Mouse (Mus musculus) midbrain, embryonic 15.5 days (tissue): ENCODE results near the gene Afdn. TPM values are rescaled to one million over a fixed set of nuclear protein-coding genes. Genes with fewer than 3 reads are reported as not detected.
A peak's percentile ranks its signal among the peaks of the same experiment; 100 is the strongest.
"Not testable (repeated sequence)": the region's sequence is repeated elsewhere in the genome, so short reads cannot be mapped to it uniquely, and the experiment has no call there.

Source experiments
- ATAC-seq: fragments of 200-750 bp; cut with Nextera tagmentation; replicated peaks from 2 replicates; pipeline ENCODE4 v1.8.0; 2017; ENCODE audit warnings: moderate TSS enrichment
- H3K27ac ChIP-seq: fragments of 300-500 bp; sonication (generic); 2 replicates; pipeline ENCODE4 v1.5.1; 2015; ENCODE audit warnings: mild to moderate bottlenecking, inconsistent platforms
- H3K27me3 ChIP-seq: fragments of 300-500 bp; sonication (generic); replicated peaks from 2 replicates; pipeline ENCODE4 v1.6.1; 2015; ENCODE audit warnings: inconsistent platforms
- H3K36me3 ChIP-seq: fragments of 300-500 bp; sonication (generic); replicated peaks from 2 replicates; pipeline ENCODE4 v1.6.1; 2015; ENCODE audit warnings: inconsistent platforms
- H3K4me1 ChIP-seq: fragments of 300-500 bp; sonication (generic); 2 replicates; pipeline ENCODE4 v1.6.1; 2015; ENCODE audit warnings: inconsistent platforms
- H3K4me2 ChIP-seq: fragments of 300-500 bp; sonication (generic); 2 replicates; pipeline ENCODE4 v1.6.1; 2015; ENCODE audit warnings: inconsistent platforms, mild to moderate bottlenecking, moderate library complexity
- H3K4me3 ChIP-seq: fragments of 300-500 bp; sonication (generic); 2 replicates; pipeline ENCODE4 v1.5.1; 2015; ENCODE audit warnings: mild to moderate bottlenecking, inconsistent platforms
- H3K9ac ChIP-seq: fragments of 300-500 bp; sonication (generic); 2 replicates; pipeline ENCODE4 v1.6.1; 2015; ENCODE audit warnings: mild to moderate bottlenecking, inconsistent platforms
- H3K9me3 ChIP-seq: fragments of 300-500 bp; sonication (generic); 2 replicates; pipeline ENCODE4 v1.6.1; 2016; ENCODE audit warnings: inconsistent platforms
- WGBS: fragments of 180-500 bp; shearing (Covaris S2); methylation state at CpG from one replicate; pipeline ENCODE4 v1.1.7; 2015; ENCODE audit warnings: mixed read lengths; 5-methylcytosine and 5-hydroxymethylcytosine counted together
- polyA plus RNA-seq: library from polyadenylated mRNA; unstranded; fragments of >200 nt; fragmentation: Nextera tagmentation; extraction: Ambion mirVana; gene quantifications from 2 replicates; pipeline ENCODE4 v1.2.1, GENCODE M21; 2015

Afdn gene
- polyA plus RNA-seq, 1 experiment from 2014 or later: 164 TPM

DNA sequence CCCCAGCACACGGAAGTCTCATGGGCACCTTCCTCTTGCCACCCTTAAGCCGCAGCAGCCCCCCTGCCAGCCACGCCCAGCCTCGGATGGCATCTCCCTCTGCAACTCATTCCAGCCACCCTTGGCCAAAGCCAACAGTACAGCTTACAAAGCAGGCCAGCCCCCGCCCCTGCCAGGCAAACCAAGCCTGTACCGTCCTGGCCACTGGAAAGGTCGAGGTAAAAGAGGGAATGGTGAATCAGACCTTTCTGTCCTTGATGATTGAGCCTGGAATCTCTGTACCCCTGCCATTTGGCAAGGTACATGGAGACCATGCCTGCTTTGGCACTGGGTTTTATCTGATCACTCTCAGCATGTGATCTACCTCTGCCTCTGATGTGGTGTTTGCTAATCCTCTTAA is 138.9 kb downstream of the Afdn start:
- H3K27ac ChIP-seq: no peak overlapping the region
- peak; percentile 14; the same call in 1 of the 2 replicates for ATAC-seq
- WGBS: 96% methylated on average over 7 of the region's 7 CpGs
- peaks cover 30% of the 10 kb centered on the region for H3K36me3 ChIP-seq
- H3K9ac ChIP-seq: no peak overlapping the region
- H3K9me3 ChIP-seq: no peaks in the 10 kb centered on the region
- no peaks in the 10 kb centered on the region for H3K27me3 ChIP-seq
- no peak overlapping the region for H3K4me2 ChIP-seq
- H3K4me1 ChIP-seq: no peaks in the 10 kb centered on the region
- no peak overlapping the region for H3K4me3 ChIP-seq

DNA sequence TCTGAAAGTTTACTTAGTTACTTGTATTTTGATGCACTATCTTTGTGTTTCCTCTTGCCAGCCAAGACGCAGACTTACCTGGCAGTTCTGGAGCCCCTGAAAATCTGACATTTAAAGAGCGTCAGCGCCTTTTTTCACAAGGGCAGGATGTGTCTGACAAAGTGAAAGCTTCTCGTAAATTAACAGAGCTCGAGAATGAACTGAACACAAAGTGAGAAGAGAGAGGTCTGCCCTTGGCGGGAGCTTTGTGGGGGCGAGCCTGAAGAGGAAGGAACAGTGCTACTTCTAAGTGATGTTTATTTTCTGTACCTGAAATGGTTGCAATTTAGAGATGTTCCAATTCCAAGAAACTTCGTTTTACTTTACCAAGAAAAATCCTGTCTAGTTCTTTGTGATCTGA is 143.5 kb downstream of the Afdn start:
- no peak for ATAC-seq
- Histone ChIP-seq H3K27me3 (no peaks in the 10 kb centered on the region), H3K4me1 (no peaks in the 10 kb centered on the region), H3K4me2 (no peak overlapping the region), H3K36me3 (peaks cover 38% of the 10 kb centered on the region), H3K4me3 (no peak overlapping the region), H3K9ac (no peak overlapping the region), H3K9me3 (no peaks in the 10 kb centered on the region), H3K27ac (no peak overlapping the region)
- 91% methylated on average over 8 of the region's 8 CpGs for WGBS

GRCm38 (mm10) chr17:13907082-13907481 is 146.7 kb downstream of the Afdn start:
- Histone ChIP-seq H3K27me3 (no peaks in the 10 kb centered on the region), H3K4me2 (no peak overlapping the region), H3K4me1 (no peaks in the 10 kb centered on the region), H3K9me3 (no peaks in the 10 kb centered on the region), H3K9ac (no peak overlapping the region), H3K27ac (no peak overlapping the region), H3K4me3 (no peak overlapping the region), H3K36me3 (peaks cover 29% of the 10 kb centered on the region; the same call in 1 of the 2 replicates)
- 95% methylated on average over 5 of the region's 5 CpGs for WGBS
- no peak for ATAC-seq

DNA sequence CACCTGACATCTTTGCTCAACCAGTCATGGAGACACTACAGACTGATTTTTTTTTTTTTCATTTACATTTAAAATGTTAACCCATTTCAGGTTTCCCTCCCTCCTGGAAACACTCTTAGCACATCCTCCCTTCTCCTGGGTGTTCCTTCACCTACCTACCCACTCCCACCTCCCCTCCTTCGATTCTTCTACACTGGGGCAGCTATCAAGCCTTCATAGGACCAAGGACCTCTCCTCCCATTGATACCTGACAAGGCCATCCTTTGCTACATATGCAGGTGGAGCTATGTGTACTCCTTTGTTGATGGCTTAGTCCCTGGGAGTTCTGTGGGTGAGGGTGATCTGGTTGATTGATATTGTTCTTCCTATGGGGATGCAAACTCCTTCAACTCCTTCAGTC is 147.3 kb downstream of the Afdn start:
- no peak overlapping the region for H3K27ac ChIP-seq
- H3K9ac ChIP-seq: no peak overlapping the region
- WGBS: 98% methylated on average over 1 of the region's 1 CpGs
- no peak overlapping the region for H3K4me2 ChIP-seq
- no peaks in the 10 kb centered on the region for H3K27me3 ChIP-seq
- ATAC-seq: no peak
- H3K9me3 ChIP-seq: no peaks in the 10 kb centered on the region
- peaks cover 29% of the 10 kb centered on the region; the same call in 1 of the 2 replicates for H3K36me3 ChIP-seq
- H3K4me3 ChIP-seq: no peak overlapping the region
- no peaks in the 10 kb centered on the region for H3K4me1 ChIP-seq

DNA sequence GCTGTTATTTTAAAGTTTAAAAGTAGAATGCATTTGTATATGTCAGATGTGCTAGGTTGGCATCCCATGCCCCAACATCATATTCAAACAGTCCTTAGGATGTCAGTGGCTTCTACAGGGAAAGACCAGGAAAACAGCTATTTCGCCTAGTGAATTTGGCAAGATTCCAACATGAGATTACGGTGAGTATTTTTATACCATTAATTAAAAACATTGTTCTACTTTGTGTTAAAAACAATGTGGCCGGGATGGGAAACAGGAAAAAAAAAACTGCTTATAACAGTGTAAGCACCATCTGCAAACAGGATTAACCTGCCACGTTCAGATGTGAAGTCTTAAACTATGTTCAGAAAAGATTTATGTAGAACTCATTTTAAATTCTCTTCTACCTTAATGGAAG is 153.6 kb downstream of the Afdn start:
- no peak overlapping the region for H3K9ac ChIP-seq

GRCm38 (mm10) chr17:13914531-13914930 is 154.2 kb downstream of the Afdn start:
- H3K27ac ChIP-seq: no peak overlapping the region
- H3K4me2 ChIP-seq: no peak overlapping the region
- WGBS: 88% methylated on average over 4 of the region's 4 CpGs
- no peak overlapping the region for H3K4me3 ChIP-seq
- no peaks in the 10 kb centered on the region for H3K9me3 ChIP-seq
- H3K27me3 ChIP-seq: no peaks in the 10 kb centered on the region
- no peaks in the 10 kb centered on the region for H3K36me3 ChIP-seq
- H3K4me1 ChIP-seq: no peaks in the 10 kb centered on the region
- no peak overlapping the region for H3K9ac ChIP-seq
- ATAC-seq: no peak

More for the DNA sequence above, 153.6 kb downstream of the Afdn start:
- WGBS: 60% methylated on average over 4 of the region's 4 CpGs
- Histone ChIP-seq H3K27ac (no peak overlapping the region), H3K4me3 (no peak overlapping the region), H3K4me2 (no peak overlapping the region), H3K27me3 (no peaks in the 10 kb centered on the region), H3K4me1 (no peaks in the 10 kb centered on the region), H3K36me3 (no peaks in the 10 kb centered on the region), H3K9me3 (no peaks in the 10 kb centered on the region)
- ATAC-seq: no peak

GRCm38 (mm10) chr17:13920771-13921170 is 160.4 kb downstream of the Afdn start:
- Histone ChIP-seq H3K27ac (no peak overlapping the region), H3K4me3 (no peak overlapping the region), H3K4me2 (no peak overlapping the region), H3K36me3 (no peaks in the 10 kb centered on the region), H3K9ac (no peak overlapping the region), H3K27me3 (no peaks in the 10 kb centered on the region), H3K9me3 (no peaks in the 10 kb centered on the region), H3K4me1 (no peaks in the 10 kb centered on the region)
- WGBS: 78% methylated on average over 2 of the region's 2 CpGs
- no peak for ATAC-seq

DNA sequence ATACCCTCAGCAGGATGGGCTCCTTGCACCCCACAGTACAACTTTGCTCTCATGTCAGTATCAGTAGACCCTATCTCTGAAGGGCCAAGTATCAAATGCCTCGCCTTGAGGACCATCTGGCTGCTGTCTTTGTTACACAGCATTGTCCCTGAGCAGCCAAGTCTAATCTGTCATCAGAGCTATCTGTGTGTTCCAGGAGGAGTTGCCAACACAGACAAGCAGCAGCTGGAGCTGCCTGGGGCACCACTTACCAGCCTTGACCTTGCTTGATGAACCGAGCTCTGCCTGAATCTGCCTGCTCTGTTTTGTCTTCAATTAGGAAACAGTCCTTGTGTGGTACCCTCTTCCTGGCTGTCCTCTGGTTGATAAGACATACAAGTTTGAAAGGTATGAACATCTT is 163.1 kb downstream of the Afdn start:
- no peak for ATAC-seq
- WGBS: 73% methylated on average over 2 of the region's 2 CpGs

GRCm38 (mm10) chr17:13924588-13924987 is 164.2 kb downstream of the Afdn start:
- no peak for ATAC-seq
- Histone ChIP-seq H3K4me1 (no peaks in the 10 kb centered on the region), H3K27ac (no peak overlapping the region), H3K4me2 (no peak overlapping the region), H3K36me3 (no peaks in the 10 kb centered on the region), H3K9me3 (no peaks in the 10 kb centered on the region), H3K4me3 (no peak overlapping the region), H3K9ac (no peak overlapping the region), H3K27me3 (no peaks in the 10 kb centered on the region)
- 98% methylated on average over 2 of the region's 2 CpGs for WGBS

More for the DNA sequence above, 163.1 kb downstream of the Afdn start:
- Histone ChIP-seq H3K27me3 (no peaks in the 10 kb centered on the region), H3K4me2 (no peak overlapping the region), H3K9ac (no peak overlapping the region), H3K4me3 (no peak overlapping the region), H3K36me3 (no peaks in the 10 kb centered on the region), H3K4me1 (no peaks in the 10 kb centered on the region), H3K9me3 (no peaks in the 10 kb centered on the region), H3K27ac (no peak overlapping the region)

DNA sequence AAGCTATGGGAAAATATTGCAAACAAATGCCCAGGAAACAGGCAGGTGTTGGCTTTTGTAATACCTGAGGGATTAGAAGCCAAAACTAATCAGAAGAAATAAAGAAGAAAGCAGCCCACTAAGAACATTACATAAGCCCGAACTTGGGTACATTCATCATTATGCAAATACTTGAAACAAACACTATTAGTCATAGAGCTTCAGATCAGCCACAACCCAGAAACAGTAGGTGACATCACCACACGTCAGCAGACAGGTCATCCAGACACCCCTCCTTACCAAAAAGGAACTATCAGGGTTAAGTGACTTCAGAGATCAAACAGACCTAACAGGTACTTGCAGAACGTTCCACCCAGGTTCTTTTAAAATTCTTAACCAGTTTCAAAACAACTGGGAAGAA is 165.6 kb downstream of the Afdn start:
- Histone ChIP-seq H3K36me3 (no peaks in the 10 kb centered on the region), H3K4me2 (no peak overlapping the region), H3K4me3 (no peak overlapping the region), H3K9me3 (no peaks in the 10 kb centered on the region), H3K4me1 (no peaks in the 10 kb centered on the region), H3K27ac (no peak overlapping the region), H3K27me3 (no peaks in the 10 kb centered on the region), H3K9ac (no peak overlapping the region)
- ATAC-seq: no peak
- 73% methylated on average over 3 of the region's 3 CpGs for WGBS

DNA sequence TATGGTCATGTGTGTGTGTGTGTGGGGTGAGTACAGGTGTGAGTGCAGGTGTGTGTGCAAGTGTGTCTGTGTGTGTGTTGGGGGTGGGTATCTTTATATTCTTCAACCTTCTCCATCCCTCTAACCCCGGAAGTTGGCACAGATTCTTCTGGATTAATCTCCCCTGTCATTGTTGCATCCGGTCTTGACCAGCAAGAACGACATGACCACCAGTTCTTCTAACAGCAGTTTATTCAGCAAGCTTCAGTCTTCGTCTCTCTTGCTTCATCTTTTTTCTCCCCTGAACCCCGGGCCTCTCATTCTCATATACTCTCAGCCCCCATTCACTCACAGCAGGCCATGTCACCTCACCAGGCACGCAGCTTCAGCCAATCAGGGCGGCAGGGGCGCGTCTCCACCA is 170.1 kb downstream of the Afdn start:
- Histone ChIP-seq H3K9ac (no peak overlapping the region), H3K27me3 (no peaks in the 10 kb centered on the region), H3K36me3 (no peaks in the 10 kb centered on the region), H3K27ac (no peak overlapping the region), H3K4me3 (no peak overlapping the region), H3K9me3 (no peaks in the 10 kb centered on the region), H3K4me1 (no peaks in the 10 kb centered on the region), H3K4me2 (no peak overlapping the region)
- 90% methylated on average over 9 of the region's 9 CpGs for WGBS
- no peak for ATAC-seq

DNA sequence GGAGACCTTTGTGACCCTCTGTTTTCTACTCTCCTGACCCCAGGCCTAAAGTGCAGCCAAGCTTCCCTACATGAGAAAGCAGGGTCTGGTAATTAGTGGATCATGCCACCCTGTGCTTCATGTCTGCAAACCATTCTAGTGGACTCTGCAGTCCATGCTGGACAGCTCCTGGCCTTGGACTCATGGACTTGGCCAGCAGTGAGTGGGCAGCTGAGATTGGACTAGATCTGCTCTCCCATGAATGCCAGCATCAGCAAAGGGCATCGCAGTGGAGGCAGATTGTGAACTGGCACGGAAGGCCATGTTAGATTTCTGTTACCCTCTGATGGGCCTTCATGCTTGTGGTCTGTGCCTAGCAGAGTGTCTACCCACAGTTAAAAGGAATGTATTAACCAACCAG is 175.0 kb downstream of the Afdn start:
- WGBS: 97% methylated on average over 2 of the region's 2 CpGs
- H3K4me3 ChIP-seq, H3K9ac ChIP-seq, H3K4me2 ChIP-seq, H3K27ac ChIP-seq, H3K27me3 ChIP-seq, H3K9me3 ChIP-seq, ATAC-seq, H3K4me1 ChIP-seq, H3K36me3 ChIP-seq: not testable (repeated sequence)

GRCm38 (mm10) chr17:13937787-13938186 is 177.4 kb downstream of the Afdn start:
- Histone ChIP-seq H3K9me3 (no peaks in the 10 kb centered on the region), H3K27ac (no peak overlapping the region), H3K4me2 (no peak overlapping the region), H3K4me1 (no peaks in the 10 kb centered on the region), H3K27me3 (no peaks in the 10 kb centered on the region), H3K4me3 (no peak overlapping the region), H3K36me3 (no peaks in the 10 kb centered on the region), H3K9ac (no peak overlapping the region)
- ATAC-seq: no peak
- 98% methylated on average over 4 of the region's 4 CpGs for WGBS

DNA sequence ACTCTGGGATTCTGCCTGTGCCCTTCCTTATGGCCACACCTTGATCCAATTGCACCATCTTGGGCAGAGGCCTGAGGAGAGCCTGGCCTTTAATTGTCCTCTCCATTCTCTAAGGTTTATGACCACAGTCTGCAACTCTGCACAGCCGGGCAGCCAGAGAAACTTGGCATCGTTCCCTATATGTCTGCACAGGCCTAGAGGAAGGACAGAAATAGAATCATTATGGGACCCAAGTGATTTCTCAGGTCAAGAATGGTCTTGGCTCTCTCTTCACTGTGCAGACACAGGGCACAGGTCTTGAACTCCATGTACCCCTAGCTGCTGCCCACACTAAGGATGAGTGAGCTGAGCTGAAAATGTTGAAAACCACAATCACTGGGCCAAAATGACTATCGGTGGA is 178.3 kb downstream of the Afdn start:
- no peak for ATAC-seq
- H3K27me3 ChIP-seq: no peaks in the 10 kb centered on the region
- H3K9ac ChIP-seq: no peak overlapping the region
- H3K4me2 ChIP-seq: no peak overlapping the region
- no peaks in the 10 kb centered on the region for H3K4me1 ChIP-seq
- H3K27ac ChIP-seq: no peak overlapping the region
- H3K9me3 ChIP-seq: no peaks in the 10 kb centered on the region
- no peak overlapping the region for H3K4me3 ChIP-seq
- 89% methylated on average over 3 of the region's 3 CpGs for WGBS
- no peaks in the 10 kb centered on the region for H3K36me3 ChIP-seq
